Mouse (Mus musculus) layer of hippocampus, adult 2 months (tissue): ENCODE measurements at regions not wholly inside any gene's neighbourhood (a gene's known extent, or its start where the extent isn't known, plus 50 kb on each side); places are given as distances from the start of the nearest gene placed in this dataset.

Experiments used
- DNase-seq, 2 experiments: peaks; one replicate each; pipeline ENCODE4 v3.0.0; 2022; ENCODE audit warnings: low spot score in 2 of 2
- H3K27ac ChIP-seq: fragments of 200-600 bp; 2 replicates; pipeline ENCODE4 v1.8.1; 2022
- H3K4me3 ChIP-seq: fragments of 200-600 bp; 2 replicates; pipeline ENCODE4 v1.8.1; 2022; ENCODE audit warnings: mild to moderate bottlenecking
- CTCF ChIP-seq: fragments of 200-600 bp; conservative IDR thresholded peaks from 2 replicates; pipeline ENCODE4 v1.8.1; 2022; ENCODE audit warnings: antibody characterized with exemption, mild to moderate bottlenecking, moderate library complexity

- DNase-seq, result no peak
- TF ChIP-seq CTCF, result no peak
- no peak overlapping the region for H3K27ac ChIP-seq
- no peak overlapping the region for H3K4me3 ChIP-seq
Observed at GRCm38 (mm10) chr6:95243657-95244056, 78.3 kb upstream of the Gm10234 start.

- no peak for TF ChIP-seq CTCF
- Histone ChIP-seq H3K27ac (no peak overlapping the region), H3K4me3 (no peak overlapping the region)
- no peak for DNase-seq
Observed at GRCm38 (mm10) chr6:95244911-95245310, 77.0 kb upstream of the Gm10234 start.

- no peak overlapping the region for H3K27ac ChIP-seq
- no peak overlapping the region for H3K4me3 ChIP-seq
- TF ChIP-seq CTCF, result no peak
- no peak for DNase-seq
Observed at GRCm38 (mm10) chr6:95256303-95256702, 65.6 kb upstream of the Gm10234 start.

- no peak for DNase-seq
- Histone ChIP-seq H3K27ac (no peak overlapping the region), H3K4me3 (no peak overlapping the region)
- no peak for TF ChIP-seq CTCF
Observed at GRCm38 (mm10) chr6:95261001-95261400, 60.9 kb upstream of the Gm10234 start.

- TF ChIP-seq CTCF, result no peak
Observed at GRCm38 (mm10) chr6:95264011-95264869, 57.7 kb upstream of the Gm10234 start.

GRCm38 (mm10) chr6:95269524-95269923 is 52.4 kb upstream of the Gm10234 start:
- Histone ChIP-seq H3K4me3 (no peak overlapping the region), H3K27ac (no peak overlapping the region)
- TF ChIP-seq CTCF, result no peak
- no peak for DNase-seq

More at GRCm38 (mm10) chr6:95264011-95264869, 57.7 kb upstream of the Gm10234 start:
- no peak overlapping the region for H3K4me3 ChIP-seq
- no peak overlapping the region for H3K27ac ChIP-seq
- DNase-seq, result no peak
